Mouse (Mus musculus) Patski (cell line): ENCODE results near the gene Plekhh2. TPM values are rescaled to one million over a fixed set of nuclear protein-coding genes. Genes with fewer than 3 reads are reported as not detected.

Source experiments
- ATAC-seq: fragments of 100-300 bp; one replicate; pipeline ENCODE4 v1.8.0; 2021
- CTCF ChIA-PET: fragments of 350-600 bp; sonication (Branson Sonifier 250); formaldehyde crosslinking; loops from one replicate; lab custom pipeline; 2022; ENCODE audit warnings: inconsistent platforms; lab: Charles Lee
- POLR2A ChIA-PET: fragments of 350-600 bp; sonication (Branson Sonifier 250); formaldehyde crosslinking; loops from one replicate; lab custom pipeline; 2022; ENCODE audit warnings: antibody characterized with exemption, inconsistent platforms; lab: Charles Lee
- DNase-seq: peaks from one replicate; pipeline ENCODE4 v3.0.0-alpha.2; 2011; ENCODE audit warnings: low read depth, low spot score
- H3K27me3 ChIP-seq: fragments of 371-371 bp; one replicate; pipeline ENCODE4 v1.5.1; 2021
- CTCF ChIP-seq: fragments of 100-300 bp; IDR thresholded peaks from one replicate; pipeline ENCODE4 v1.5.1; 2021
- in situ Hi-C: fragments of 300-500 bp; cut with MboI; formaldehyde crosslinking; loops from 3 replicates; pipeline ENCODE4 v1.11.1; 2018; ENCODE audit warnings: low pct_unique_long_range_greater_than_20kb, mixed read lengths
- polyA plus RNA-seq: library from polyadenylated mRNA; unstranded; gene quantifications from one replicate; pipeline ENCODE4 v1.2.3, GENCODE M21; 2021

Plekhh2 gene
- polyA plus RNA-seq, 1 experiment from 2014 or later, result 32.0 TPM

GRCm38 (mm10) chr17:84650302-84651017, 138.8 kb downstream of the Plekhh2 start:
- no peak for TF ChIP-seq CTCF
- CTCF ChIA-PET, result interaction anchor here (1.6 kb wide), 1 partner anchor 8 kb away, joined by 8 read pairs; no protein-coding TSS in a partner anchor
- ATAC-seq, result no peak
- no peak for DNase-seq
- in situ Hi-C loops, result no loop called here
- POLR2A ChIA-PET, result no interaction called here
- no peaks in the 10 kb centered on the region for H3K27me3 ChIP-seq

DNA sequence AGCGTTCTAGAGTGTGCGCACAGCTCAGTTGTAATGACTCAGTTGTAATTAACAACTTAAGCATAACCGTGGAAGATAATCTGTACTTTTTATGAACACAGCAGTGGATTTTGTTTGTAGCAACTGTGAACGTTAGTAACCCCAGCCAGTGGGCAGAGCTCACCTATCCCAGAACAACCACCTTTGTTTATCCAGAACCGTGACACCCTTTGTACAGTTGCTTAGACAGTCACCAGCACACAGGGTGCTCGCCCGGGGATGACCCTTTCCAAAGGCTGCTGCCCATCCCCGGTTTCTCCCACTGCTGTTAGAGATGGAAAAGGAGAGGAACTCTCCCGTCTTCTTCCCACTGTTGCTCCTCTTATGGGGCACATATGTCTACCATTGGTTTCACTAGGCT, 141.8 kb downstream of the Plekhh2 start:
- H3K27me3 ChIP-seq, result no peaks in the 10 kb centered on the region
- in situ Hi-C loops, result no loop called here

GRCm38 (mm10) chr17:84656205-84656604, 144.5 kb downstream of the Plekhh2 start:
- no peak for TF ChIP-seq CTCF
- in situ Hi-C loops, result no loop called here

More for the DNA sequence above, 141.8 kb downstream of the Plekhh2 start:
- no peak for TF ChIP-seq CTCF
- ChIA-PET POLR2A (no interaction called here), CTCF (interaction anchor here (2.1 kb wide), 1 partner anchor 11 kb away, joined by 11 read pairs; no protein-coding TSS in a partner anchor)
- no peak for ATAC-seq
- DNase-seq, result no peak

GRCm38 (mm10) chr17:84656653-84657421, 145.1 kb downstream of the Plekhh2 start:
- H3K27me3 ChIP-seq, result no peaks in the 10 kb centered on the region
- CTCF ChIA-PET, result interaction anchor here (1.1 to 1.9 kb wide), 2 partner anchors 15 to 24 kb away, joined by 3 to 6 read pairs; no protein-coding TSS in a partner anchor
- no peak for DNase-seq
- no peak for TF ChIP-seq CTCF
- POLR2A ChIA-PET, result no interaction called here
- in situ Hi-C loops, result no loop called here
- ATAC-seq, result no peak

More at GRCm38 (mm10) chr17:84656205-84656604, 144.5 kb downstream of the Plekhh2 start:
- DNase-seq, result no peak
- ChIA-PET POLR2A (no interaction called here), CTCF (no interaction called here)
- ATAC-seq, result no peak
- H3K27me3 ChIP-seq, result no peaks in the 10 kb centered on the region

DNA sequence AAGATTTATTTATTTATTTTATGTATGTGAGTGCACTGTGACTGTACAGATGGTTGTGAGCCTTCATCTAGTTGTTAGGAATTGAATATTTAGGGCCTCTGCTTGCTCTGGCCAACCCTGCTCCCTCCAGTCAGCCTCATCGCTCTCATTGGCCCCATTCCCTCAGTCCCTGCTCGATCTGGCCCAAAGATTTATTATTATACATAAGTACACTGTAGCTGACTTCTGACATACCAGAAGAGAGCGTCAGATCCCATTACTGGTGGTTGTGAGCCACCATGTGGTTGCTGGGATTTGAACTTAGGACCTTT, 145.7 kb downstream of the Plekhh2 start:
- CTCF ChIA-PET, result interaction anchor here (1.1 to 1.9 kb wide), 2 partner anchors 15 to 23 kb away, joined by 3 to 6 read pairs; no protein-coding TSS in a partner anchor
- no peak for DNase-seq
- in situ Hi-C loops, result no loop called here
- no peak for ATAC-seq
- no peaks in the 10 kb centered on the region for H3K27me3 ChIP-seq
- no peak for TF ChIP-seq CTCF
- POLR2A ChIA-PET, result no interaction called here

DNA sequence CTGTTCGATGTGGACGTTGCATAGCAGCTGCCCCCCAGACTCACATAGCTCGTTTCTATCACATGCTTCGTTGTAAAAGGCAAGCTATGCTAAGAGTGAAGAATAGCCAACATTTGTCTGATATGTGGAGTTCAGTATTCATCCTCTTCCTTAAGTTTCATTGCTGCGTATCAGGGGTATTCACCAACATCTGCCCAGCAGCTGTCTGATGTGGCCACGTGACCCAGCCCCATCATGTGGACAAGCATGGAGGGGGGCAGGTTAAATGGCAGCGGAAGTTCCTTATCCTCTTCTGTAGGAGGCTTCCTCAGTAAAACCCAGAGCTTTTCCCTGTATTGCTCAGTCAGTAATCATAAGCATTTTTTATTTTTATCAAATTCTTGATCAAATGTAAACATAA, 146.1 kb downstream of the Plekhh2 start:
- CTCF ChIA-PET, result interaction anchor here (0.9 to 1.9 kb wide), 3 partner anchors 11 to 23 kb away, joined by 3 to 6 read pairs (median 3); no protein-coding TSS in a partner anchor
- in situ Hi-C loops, result no loop called here
- ATAC-seq (no peak), DNase-seq (no peak)
- POLR2A ChIA-PET, result no interaction called here
- no peak for TF ChIP-seq CTCF
- no peaks in the 10 kb centered on the region for H3K27me3 ChIP-seq

- ATAC-seq, result no peak
- in situ Hi-C loops, result no loop called here
- no peak for DNase-seq
- POLR2A ChIA-PET, result no interaction called here
- CTCF ChIA-PET, result interaction anchor here (0.9 to 1.9 kb wide), 3 partner anchors 11 to 23 kb away, joined by 3 to 6 read pairs (median 3); no protein-coding TSS in a partner anchor
- no peak for TF ChIP-seq CTCF
- H3K27me3 ChIP-seq, result no peaks in the 10 kb centered on the region
These were observed 146.5 kb downstream of the Plekhh2 start for GRCm38 (mm10) chr17:84658195-84658594.

- no peak for ATAC-seq
- no peaks in the 10 kb centered on the region for H3K27me3 ChIP-seq
- ChIA-PET POLR2A (no interaction called here), CTCF (interaction anchor here (1.2 kb wide), 1 partner anchor 60 kb away, joined by 4 read pairs; no protein-coding TSS in a partner anchor)
- no peak for DNase-seq
- TF ChIP-seq CTCF, result no peak
- in situ Hi-C loops, result no loop called here
These were observed 147.3 kb downstream of the Plekhh2 start for GRCm38 (mm10) chr17:84658951-84659350.

DNA sequence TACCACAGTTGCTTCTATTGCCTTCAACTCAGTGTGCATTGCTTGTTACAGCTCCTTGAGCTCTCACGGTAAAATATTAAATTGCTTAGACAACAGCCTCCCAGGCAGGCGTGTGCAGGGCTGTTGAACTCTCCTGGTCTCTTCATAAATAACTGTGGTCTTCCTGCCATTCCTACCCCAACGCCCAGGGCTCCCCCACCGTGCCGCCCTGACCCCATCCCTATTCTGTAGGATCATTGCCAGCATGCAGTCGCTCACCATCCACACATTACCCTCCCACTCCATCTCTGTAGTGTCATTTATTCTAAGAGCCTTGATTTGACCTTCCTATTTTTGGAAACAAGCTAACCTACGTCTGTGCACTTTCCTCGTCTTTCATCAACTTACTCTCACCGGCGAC, 153.4 kb downstream of the Plekhh2 start:
- POLR2A ChIA-PET, result no interaction called here
- no peak for ATAC-seq
- no peak for DNase-seq
- in situ Hi-C loops, result no loop called here
- no peaks in the 10 kb centered on the region for H3K27me3 ChIP-seq
- CTCF ChIA-PET, result no interaction called here
- TF ChIP-seq CTCF, result no peak

DNA sequence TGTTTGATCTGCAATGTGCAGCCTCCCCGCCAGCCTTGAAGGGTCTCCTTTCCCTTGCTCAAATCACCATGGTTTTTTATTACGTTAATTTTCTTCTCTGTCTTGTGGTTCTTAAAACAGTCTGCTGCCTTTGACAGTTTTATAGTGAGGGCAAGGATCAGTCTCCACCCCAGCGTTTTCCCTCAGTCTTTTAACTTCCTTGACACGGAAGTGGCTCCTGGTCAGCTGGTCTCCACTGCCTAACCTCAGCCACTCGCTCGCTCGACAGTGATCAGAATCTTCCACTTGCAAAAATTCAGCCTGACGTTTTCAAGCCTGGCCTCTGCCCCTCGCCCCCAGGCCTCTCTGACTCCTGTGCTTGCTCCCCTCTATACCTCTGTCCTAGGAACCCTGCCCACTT, 154.0 kb downstream of the Plekhh2 start:
- DNase-seq, result no peak
- no peak for TF ChIP-seq CTCF
- ChIA-PET POLR2A (no interaction called here), CTCF (no interaction called here)
- in situ Hi-C loops, result no loop called here
- ATAC-seq, result no peak
- H3K27me3 ChIP-seq, result no peaks in the 10 kb centered on the region

DNA sequence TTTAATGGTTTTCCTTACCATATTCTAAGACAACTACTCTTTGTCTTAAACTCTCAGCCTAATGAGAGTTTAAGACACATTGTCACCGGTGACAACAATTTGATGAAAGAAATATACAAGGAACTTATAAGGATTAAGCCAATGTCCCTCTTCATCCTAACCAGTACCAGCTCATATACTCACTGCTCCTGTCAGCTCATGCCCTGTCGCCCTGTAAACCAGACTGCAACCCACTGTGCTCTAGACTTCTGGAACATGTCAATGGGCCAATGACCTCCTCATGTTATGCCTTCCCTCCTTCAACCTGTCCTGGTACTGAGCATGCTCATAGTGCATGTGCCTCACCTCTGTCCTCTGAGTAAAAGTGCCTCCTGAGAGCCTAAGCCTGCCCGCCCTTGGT, 156.2 kb downstream of the Plekhh2 start:
- in situ Hi-C loops, result no loop called here
- TF ChIP-seq CTCF, result no peak
- no peak for ATAC-seq
- POLR2A ChIA-PET, result no interaction called here
- CTCF ChIA-PET, result interaction anchor here (1.5 kb wide), 1 partner anchor 10 kb away, joined by 3 read pairs; no protein-coding TSS in a partner anchor
- no peak for DNase-seq
- H3K27me3 ChIP-seq, result no peaks in the 10 kb centered on the region

Other genes with a start within 250 kb of the Plekhh2 start
- 16.3 TPM for gene Thada, start 45.7 kb upstream of the Plekhh2 start, polyA plus RNA-seq
- 173 TPM for gene Dync2li1, start 114.6 kb downstream of the Plekhh2 start, polyA plus RNA-seq
- gene Abcg8, start 164.4 kb downstream of the Plekhh2 start, polyA plus RNA-seq, result 0.03 TPM
- gene Abcg5, start 171.1 kb downstream of the Plekhh2 start, polyA plus RNA-seq, result not detected